Mouse (Mus musculus): ENCODE measurements around the gene Acy3.
"Not testable (repeated sequence)": the region's sequence is repeated elsewhere in the genome, so short reads cannot be mapped to it uniquely, and the experiment has no call there.

The Acy3 gene

DNA sequence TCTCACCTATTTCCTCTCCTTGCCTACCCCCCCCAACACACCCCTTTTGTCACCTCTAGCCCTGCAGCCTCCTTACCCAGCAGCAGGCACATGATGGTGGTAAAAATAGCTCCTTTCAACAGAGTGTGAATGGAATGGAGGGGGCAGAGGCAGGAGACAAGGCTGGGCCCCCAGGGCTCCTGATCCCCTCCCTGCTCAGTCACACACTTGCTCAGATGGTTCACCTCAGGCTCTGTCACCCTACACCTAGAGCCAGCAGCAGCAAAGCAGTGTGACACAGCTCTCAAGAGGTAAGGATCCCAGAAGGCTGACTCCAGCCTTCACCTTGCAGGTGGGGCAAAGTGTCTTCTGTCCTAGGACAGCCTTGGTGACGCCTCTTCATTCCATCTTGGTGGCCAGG is 16.7 kb downstream of the Acy3 start, which contains the start of gene Doc2g:
Doc2g (plus strand) TSS at position 202 of the 400 bp plus-strand sequence.
- no peak for DNase-seq (ENCODE audit: low read depth, low spot score)

DNA sequence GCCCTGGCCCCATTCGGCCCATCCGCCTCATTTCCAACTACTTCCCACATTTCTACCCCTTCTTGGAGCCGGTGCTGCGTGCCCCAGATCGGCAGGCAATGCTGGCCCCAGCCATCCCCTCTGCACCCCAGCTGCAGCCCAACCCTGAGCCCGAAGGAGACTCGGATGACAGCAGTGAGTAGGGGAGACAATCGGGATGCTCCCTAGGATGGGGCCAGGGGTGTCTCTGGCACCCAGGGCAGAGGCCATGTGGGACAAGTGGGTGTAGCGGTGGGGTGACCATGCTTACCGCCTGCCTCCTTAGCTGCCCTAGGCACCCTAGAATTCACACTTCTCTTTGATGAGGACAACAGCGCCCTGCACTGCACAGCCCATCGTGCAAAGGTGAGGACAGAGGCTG is 17.3 kb downstream of the Acy3 start:
- DNase-seq (ENCODE audit: low read depth, low spot score): no peak

DNA sequence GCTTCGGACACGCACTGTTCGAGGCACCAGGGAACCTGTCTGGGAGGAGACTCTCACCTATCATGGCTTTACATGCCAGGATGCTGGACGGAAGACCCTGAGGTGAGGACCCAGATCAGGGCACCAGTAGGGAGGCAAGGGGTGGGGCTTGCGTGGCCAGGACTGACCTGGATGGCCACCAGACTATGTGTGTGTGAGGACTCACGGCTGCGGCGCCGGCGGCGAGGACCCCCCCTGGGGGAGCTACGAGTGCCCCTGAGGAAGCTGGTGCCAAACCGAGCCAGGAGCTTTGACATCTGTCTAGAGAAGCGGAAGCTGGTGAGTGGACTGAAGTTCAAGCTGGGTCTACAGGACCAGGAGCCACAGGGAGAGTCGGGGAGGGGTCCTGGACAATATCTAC is 18.0 kb downstream of the Acy3 start:
- DNase-seq (ENCODE audit: low read depth, low spot score): no peak

DNA sequence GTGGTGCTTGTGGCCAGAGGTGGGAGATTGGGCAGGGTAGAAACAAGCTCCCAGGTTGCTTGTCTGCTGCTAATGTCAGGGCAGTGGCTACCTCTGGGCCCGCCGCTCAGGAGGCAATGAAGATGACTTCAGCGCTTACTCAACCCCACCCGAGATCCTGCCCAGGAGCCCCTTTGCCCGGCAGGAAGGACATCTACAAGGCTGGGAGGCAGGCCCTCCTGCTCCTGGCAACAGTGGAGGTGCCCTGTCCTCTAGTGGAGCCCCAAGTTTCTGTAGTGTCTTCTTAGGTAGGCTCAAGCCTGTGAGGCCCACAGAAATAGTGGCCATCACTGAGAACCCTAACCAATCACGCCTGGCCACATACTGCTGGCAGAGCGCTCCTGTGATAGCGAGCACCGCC is 18.7 kb downstream of the Acy3 start:
- DNase-seq (ENCODE audit: low read depth, low spot score): no peak

DNA sequence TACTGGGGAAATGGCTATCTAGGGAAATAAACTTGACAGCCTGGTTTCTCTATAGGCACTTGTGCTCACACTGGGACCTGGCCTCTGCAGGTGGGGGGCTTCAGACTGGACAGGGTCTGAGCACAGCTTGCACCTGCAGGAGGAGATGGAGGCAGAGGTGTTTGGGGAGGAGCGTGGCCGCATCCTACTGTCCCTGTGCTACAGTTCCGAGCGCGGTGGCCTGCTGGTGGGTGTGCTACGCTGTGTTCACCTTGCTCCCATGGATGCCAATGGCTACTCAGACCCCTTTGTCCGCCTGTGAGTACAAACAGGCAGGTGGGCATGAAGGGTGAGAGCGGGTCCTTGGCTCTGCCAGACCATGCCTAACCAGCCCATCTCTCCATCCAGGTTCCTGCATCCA is 19.6 kb downstream of the Acy3 start:
- DNase-seq (ENCODE audit: low read depth, low spot score): no peak

DNA sequence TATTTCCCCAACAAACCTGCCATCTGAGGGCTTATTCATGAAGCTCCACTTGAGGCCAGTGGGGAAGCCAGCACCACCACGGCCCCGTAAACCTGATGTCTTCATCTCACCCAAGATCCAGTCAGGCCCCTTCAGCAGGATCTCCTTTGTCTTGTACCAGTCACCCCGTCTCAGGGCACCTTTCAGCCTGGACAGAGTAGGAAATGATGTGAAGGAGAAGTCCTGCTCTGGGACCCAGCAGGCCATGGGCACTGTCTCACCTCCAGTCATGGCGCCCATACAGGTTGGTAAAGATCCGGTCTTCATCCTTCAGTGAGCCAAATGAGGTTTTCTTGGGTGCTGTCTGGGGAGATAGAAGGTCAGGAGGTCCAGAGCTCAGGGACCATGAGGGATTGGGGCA is 24.7 kb downstream of the Acy3 start:
- DNase-seq (ENCODE audit: low read depth, low spot score): no peak

DNA sequence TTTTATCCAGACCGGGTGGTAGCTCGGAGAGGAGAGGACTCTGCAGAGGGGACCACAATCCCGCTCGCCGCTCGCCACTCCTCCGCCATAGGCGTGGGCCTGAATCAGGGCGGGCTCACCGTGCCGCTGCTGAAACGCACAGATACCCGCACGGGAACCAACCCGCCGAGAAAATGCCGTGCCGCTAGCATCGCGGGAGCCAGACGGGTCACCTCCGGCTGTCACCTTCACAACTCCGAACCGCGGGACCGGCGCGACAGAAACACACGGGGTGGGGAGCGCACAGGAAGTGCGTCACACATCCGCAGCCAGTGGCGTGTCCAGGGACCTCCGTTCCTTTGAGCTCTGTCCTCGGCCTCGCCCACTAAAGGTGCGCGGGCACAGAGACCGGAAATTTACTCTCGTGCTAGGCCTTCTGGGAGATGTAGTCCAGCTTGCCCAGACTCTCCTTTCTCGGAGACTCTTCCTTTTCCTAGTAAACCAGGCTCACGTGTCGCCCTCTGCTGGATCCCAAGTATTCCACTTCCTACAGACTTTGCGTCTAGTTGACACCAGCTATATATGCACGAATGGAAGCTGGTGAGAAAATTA is 26.2 kb downstream of the Acy3 start, which contains the start of gene Ndufv1:
Ndufv1 (minus strand) TSS at position 375 of the 591 bp plus-strand sequence.
- DNase-seq (ENCODE audit: low read depth, low spot score): peak; percentile 97

DNA sequence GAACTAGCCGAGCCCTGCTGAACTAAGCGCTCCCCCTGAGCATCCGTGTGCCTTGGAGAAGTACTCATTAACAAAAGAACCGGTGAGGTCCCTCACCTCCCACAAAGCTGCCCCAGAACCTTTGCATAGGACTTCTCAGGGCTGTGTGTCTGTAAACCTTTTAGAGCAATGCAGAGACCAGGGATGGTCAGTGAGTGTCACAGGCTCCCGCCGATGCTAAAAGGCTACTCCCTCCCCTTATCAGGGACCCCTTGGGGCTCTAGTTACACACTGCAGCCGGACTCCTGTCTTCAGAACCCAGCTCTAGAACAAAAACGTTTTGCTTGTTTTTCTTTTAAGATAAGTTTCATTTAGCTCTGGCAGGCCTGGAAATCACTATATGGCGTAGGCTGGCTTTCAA is 26.7 kb downstream of the Acy3 start:
- DNase-seq (ENCODE audit: low read depth, low spot score): no peak

DNA sequence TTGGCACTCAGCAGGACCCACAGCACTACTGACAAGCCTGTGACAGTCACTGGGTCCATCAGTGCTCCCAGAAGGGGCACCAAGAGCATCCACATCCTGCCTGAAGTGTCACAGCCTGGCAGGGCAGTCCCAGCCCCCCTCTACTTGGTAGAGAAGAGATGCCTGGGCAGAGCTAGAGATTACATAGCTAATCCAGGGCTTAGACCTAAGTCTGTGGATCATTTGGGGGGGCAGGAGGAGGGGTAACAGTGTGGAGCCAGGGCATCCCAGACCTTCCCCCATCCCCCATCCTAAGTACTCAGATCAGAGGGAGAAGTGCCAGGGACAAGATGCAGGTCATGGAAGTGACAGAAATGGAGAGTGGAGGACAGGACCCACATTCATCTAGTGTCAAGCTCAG is 28.4 kb downstream of the Acy3 start:
- no peak for DNase-seq (ENCODE audit: low read depth, low spot score)

DNA sequence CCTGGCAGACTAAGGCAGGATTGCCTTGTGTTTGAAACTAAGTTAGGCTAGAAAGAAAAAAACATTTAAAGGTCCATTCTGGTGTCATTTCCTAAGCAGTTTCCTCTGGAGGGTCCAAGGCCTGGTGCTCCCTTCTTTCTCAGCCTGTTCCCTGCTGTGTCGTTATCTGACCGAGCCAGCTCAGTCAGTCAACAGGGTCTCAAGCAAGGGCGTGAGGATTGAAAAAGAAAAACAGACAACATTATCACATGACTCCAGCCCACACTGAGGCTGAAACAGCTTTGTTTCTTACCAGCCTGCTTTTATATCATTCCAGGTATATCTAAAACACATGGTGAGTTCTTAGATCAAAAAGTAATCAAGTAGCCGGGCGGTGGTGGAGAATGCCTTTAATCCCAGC is 29.3 kb downstream of the Acy3 start:
- DNase-seq (ENCODE audit: low read depth, low spot score): no peak

DNA sequence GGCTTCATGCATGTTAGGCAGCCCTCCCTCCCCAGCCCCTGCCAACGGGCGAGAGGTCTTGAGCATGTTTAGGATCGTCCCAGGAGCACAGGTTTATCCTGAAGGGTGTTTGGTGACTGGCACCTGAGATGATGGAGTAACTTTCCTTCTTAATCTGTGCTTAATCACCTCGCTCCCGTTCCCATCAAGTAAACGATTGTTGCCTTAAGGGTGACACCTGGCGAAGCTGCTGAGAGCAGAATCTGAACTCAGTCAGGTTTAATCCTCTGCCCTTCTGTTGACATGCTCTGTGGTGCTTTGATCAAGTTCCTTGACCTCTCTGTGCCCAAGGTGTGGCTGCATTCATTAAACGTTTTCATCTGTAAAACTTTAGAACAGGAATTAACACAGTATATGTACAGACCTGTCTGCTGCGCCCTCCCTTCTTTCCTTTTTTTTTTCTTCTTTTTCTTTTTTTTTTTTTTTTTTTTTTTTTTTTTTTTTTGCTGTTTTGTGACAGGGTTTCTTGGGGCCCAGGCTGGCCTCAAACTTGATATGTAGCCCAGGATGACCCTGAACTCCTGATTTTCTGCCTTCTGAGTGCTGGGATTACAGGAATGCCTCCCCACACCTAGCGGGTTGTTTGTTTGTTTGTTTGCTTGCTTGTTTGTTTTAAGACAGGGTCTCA is 31.7 kb downstream of the Acy3 start:
- DNase-seq (ENCODE audit: low read depth, low spot score): no peak

DNA sequence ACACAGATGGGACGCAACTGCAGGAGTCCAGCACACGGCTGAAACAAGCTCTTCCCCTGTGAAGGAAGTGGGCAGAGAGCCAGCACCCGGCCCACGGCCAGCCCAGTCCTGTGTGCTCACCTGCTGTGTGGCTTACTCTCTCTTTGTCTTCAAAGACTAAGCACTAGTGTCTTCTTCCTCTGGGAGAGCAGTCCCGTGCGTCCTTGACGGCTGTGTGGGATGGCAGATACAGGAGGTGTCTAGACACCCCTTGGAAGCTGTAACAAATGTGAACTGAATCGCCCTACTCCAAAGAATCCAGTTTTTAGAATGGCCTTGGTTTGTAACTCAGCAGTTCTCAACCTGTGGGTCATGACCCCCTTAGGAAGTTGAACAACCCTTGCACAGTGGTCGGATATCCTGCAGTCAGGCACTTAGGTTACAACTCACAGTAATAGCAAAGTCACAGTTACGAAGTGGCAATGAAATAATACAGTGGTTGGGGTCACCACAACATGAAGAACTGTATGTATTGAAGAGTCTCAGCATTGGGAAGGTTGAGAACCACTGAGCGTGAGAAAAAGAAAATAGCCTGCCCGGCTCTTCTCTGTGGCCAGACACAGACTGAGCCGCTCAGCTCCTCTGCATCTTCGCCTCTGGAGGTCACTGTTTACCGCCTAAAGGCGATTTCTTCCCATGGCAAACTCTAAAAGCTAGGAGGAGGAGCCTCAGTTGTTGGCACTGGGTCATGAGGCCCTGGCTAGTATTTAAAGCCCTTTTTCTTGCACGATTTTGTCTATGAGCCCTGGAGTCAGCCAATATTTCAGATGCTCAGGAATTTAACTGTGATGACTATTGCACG is 32.6 kb downstream of the Acy3 start:
- peak; percentile 82 for DNase-seq (ENCODE audit: low read depth, low spot score)

DNA sequence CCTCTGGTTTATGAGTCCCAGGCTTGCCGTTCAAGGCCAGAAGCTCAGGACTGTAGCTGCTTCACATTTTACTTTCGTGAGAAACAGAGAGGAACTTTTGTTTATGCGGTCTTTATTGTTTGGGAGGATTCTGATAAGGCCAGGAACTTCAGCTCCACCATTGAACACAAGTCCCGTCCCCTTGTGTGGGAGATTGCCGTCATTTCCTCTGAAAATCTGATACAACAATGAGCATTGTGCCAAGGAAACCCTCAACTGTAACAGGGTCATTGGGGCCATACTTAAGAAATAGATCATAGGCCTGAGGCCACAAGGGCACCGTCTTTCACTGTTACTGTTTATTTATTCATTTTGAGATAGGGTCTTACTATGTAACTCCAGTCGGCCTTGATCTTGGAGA is 36.8 kb downstream of the Acy3 start:
- DNase-seq (ENCODE audit: low read depth, low spot score): no peak

DNA sequence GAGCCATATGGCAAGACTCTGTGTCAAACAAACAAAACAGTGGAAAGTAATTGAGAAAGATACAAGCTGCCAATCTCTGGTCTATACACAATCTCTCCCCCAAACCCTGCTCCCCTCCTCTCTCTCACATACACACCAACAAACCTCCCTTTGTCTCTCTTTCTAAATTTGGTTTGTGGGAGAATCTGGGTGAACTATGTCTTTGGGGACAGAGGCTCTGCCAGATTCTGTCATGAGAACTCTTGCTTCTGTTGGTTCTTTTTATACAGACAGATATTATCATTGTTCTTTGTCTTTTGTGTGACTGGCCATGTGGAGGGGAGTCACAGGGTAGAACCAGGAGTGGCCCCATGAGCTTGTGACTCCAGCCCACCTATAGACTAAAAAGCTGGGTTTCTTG is 41.2 kb downstream of the Acy3 start:
- no peak for DNase-seq (ENCODE audit: low read depth, low spot score)

DNA sequence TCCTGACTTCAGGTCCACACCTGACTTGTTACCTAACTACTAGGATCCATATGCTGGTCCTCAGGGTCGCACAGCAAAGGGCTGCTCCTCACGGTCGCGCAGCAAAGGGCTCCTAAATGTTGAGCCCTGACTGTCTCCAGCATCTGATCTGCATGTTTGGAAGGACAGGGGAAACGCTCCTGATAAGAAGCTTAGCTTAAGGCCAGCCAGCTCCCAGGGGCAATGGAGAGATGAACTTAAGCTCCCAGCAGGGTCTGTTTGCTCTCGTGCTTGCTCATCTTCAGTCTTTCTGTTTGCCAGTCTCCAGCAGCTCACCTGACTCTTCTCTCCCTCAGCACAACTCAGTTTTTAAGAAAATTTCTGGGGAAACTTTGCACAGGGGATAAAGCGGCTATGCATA is 46.3 kb downstream of the Acy3 start:
- no peak for DNase-seq (ENCODE audit: low read depth, low spot score)

DNA sequence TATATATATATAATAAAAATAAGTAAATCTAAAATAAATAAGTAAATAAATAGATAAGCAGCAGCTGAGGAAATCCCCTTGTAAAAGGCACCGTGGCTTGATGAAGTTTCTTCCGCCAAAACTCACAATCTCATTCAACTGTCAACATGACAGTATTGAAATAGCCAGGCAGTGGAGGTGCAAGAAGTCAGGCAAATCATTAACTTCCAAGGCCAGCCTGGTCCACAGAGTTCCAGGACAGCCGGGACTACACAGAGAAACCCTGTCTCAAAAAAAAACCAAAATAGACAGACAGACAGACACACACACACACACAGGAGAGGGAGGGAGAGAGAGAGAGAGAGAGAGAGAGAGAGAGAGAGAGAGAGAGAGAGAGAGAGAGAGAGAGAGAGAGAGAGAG is 46.9 kb downstream of the Acy3 start:
- DNase-seq (ENCODE audit: low read depth, low spot score): no peak

DNA sequence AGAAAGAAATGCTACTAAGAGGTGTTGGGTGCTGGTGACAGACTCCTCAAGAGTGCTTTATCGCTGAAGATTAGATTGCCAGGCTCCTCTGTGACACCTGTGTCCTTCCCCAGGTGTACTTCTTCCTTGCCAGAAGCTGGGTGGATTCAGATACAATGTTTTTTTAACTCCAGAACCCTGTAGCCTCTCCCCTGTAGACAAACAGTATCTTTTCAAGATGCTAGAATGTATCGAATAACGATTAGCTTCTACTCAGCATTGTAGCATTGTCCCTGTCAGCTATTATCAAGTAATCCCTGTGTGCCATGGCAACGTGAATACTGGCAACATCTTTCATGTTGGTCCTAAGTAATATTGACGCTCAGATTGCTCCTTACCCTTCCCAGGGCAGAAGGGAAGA is 47.4 kb downstream of the Acy3 start:
- DNase-seq (ENCODE audit: low read depth, low spot score): no peak

DNA sequence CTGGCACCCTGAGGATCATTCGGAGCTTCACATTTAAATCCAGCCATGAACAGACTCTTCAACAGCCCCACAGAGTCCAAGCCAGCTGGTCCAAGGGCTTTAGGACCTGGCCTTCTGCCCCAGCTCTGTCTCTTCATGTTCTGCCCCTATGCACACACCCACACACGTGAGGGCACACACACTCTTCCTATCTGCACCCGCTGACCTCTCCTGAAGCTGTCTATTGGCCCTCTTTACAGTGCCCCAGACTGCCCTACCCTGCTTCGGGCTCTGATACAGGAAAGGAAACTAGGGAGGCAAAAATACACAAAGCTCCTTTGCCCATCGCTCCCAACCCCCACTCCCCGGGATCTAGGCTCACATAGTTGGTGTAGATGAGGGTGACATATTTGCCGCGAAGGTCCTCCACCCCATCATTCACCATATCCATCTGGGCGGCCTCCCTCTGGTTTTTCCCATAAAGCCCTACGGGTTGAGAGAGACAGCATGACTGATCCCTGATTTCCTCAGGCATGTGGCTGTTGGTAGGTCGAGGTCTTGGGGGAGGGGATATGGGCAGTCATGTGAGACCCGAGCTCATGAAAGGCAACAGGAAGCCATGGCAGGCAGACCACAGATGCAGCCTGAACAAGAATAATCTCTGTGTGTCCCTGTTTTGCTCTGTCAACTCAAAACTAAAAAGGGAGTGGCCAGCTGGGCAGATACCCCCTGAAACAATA is 50.1 kb downstream of the Acy3 start:
- no peak for DNase-seq (ENCODE audit: low read depth, low spot score)

DNA sequence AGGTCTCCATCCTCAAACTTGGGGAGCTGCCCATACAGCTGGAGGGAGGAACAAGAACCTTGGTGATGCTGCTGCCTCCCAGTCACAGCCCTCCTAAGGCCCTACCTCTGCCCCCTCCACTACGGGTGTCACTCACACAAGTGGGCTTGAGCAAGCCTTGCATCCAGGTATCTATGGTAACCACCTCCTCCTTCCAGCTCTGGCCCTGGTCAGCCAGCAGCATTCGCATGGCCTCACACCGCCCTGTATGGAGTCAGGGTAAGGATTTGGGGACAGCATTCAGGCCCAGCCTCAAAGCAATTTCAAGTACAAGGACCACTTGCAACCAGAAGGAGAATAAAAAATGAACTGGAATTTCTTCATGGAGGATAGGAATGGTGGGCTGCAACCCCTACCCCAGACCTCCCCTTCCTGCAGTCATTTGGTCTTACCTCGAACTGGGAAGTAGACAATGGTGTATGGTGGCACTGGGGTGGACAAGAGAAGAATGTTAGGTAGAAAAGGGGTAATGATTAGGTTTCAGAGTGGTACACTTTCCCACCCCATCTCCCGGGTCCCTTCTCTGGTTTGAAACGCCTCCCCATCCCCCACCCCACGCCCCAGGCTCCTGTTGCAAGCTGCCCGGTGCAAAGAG is 50.9 kb downstream of the Acy3 start:
- not testable (repeated sequence) for DNase-seq (ENCODE audit: low read depth, low spot score)

DNA sequence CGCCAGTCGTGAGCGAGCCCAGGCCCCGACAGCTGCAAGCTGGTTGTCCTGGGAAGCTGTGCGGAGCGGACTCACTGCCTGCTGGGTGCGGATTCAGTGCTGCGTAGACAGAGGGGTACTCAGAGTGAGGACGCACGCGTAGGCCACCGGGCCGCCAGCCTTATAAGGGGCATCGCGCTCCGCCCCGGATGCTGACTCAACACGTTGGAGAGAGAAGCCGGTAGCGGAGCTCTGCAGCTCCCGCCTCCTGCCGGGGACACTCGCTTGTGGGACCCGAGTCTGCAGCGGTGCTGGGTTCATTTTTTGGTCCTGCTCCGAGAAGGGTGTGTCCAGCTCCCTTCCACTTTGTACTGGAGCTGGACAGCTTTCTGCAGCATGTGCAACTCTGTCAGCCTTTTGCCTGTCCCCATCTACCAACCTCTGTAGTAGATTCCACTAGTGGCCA is 51.4 kb downstream of the Acy3 start, which contains the start of gene Gstp1:
Gstp1 (minus strand) TSS at position 198 of the 445 bp plus-strand sequence.
- DNase-seq (ENCODE audit: low read depth, low spot score): peak; percentile 89

All from skeletal muscle tissue, adult 2 months (tissue).